Mouse (Mus musculus): ENCODE results near the gene Xpo4. TPM values are rescaled to one million over a fixed set of nuclear protein-coding genes. Genes with fewer than 3 reads are reported as not detected.
A peak's percentile ranks its signal among the peaks of the same experiment; 100 is the strongest.
"Not testable (repeated sequence)": the region's sequence is repeated elsewhere in the genome, so short reads cannot be mapped to it uniquely, and the experiment has no call there.

Gene Xpo4
- polyA plus RNA-seq, 2 experiments from 2014 or later: 21.2 to 28.7 TPM

DNA sequence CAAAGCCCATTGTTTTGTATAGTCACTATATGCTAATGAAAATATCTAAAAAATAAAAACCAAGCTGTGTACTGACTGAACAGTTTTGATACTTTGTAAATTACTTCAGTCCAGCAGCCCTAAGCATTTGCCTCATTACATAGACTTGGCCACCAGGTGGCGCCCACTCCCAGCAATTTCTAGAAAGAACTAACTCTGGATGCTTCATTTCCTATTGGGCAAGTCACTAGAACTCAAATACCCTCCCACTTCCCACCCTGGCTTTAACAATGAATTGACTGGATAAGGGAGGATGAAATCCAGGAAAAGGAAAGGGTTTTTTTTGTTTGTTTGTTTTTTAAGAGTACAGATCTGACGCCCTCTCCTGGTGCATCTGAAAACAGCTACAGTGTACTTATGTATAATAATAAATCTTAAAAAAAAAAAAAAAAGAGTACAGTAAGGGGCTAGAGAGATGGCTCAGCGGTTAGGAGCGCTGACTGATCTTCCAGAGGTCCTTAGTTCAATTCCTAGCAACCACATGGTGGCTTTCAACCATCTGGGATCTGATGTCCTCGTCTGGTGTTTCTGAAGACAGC is 14.8 kb upstream of the Xpo4 start:
- ATAC-seq: peak; percentile 60

DNA sequence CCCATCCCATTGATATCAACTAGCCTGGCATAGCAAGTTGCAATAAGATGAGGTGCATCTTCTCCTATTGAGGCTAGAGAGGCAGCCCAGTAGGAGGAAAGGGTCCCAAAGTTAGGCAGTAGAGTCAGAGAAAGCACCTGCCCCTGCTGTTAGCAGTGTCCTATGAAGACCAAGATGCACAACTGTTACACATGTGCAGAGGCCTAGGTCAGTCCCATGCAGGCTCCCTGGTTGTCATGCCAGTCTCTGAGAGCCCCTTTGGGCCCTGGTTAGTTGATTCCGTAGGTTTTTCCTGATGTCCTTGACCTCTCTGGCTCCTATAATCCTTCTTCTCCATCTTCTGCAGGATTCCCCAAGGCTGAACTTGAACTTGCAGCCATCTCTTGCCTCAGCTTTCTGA is 14.3 kb upstream of the Xpo4 start:
- ATAC-seq: no peak

DNA sequence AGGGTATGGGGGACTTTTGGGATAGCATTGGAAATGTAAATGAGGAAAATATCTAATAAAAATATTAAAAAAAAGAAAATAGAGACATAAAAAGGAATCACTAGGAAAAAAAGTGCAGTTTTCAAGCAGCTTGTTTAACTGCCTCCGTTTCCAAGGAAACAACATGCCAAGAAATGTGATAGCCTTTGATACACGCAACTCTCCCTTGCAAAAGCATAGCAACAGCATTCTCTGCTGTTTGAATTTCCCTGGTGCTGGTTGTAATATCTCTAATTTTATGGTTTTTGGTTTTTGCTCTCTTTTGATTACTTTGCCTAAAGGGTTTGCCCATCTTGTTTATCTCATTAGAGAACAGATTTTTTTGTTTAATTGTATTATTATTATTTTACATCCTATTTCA is 10.3 kb upstream of the Xpo4 start:
- ATAC-seq: no peak

DNA sequence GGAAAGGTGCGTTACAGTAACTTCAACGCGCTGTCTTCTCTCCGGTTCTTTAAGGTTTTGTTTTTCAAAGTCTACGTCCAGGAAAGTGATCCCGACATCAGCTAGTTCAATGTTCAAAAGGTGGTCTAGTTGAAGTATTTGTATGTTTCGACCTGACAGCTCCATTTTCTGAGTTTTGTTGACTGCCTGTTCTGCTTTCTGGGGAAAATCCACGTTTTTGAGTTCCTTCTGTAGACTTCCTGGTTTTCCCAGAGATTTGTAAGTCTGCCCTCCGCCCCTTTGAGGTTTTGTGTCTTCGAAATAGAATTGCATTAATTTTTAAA is 359 bp upstream of the Xpo4 start:
- no peak for ATAC-seq

DNA sequence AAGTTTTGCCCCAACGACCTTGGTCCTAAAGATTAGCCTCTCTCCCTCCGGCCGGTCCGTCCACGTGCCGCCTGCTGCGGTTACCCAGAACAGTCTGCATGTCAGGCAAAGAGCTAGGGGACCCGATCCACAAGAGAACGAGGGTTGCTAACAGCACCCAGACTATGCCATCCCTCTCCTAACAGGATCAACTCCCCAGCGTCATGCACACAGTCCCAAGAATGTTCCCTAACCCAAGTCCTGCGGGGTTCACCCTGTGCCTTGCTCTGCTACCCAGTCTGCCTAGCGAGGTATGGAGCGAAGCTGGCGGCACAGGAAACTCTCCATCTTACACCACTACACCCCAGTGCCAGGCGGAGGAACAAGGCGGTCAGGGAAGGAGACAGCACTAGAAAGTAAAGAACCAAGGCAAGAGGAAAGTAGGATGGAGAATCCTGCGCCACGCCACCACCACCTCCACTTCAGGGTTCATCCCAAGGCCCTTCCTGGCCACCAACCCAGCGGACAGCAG is 864 bp downstream of the Xpo4 start:
- ATAC-seq: peak; percentile 43

DNA sequence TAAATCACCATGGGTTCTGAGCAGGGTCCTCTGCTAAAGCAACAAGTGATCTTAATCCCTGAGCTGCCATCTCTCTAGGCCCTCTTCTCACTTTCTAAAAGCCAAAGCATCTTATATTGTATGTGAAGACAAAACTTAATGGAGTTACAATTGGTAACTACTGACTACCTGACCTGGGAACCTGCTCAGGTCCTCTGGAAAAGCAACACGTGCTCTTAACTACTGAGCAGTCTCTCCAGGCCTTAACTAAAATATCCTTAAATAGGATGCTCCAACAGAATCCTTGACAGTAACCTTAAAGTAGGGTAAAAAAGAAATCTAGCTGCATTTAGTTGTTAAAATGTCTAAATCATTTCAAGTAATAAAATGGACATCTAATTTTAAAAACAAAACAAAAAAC is 1.6 kb downstream of the Xpo4 start:
- ATAC-seq: no peak

DNA sequence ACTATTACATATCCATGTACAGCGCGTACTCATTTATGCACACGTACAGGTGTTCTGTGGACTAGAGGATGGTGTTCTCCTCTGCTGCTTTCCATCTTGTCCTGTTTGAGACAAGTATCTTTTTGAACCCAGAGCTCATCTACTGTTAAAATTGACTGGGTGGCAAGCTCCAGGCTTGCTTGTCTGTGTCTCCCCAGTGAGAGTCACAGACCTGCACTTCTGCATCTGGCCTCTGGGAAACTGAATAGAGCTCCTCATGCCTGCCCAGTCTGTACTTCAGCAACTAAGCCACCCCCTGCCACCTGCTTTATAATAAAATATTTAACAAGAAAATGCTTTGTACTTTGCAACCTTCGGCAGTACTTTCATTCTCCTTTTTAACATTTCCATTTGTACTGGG is 6.9 kb downstream of the Xpo4 start:
- no peak for ATAC-seq

DNA sequence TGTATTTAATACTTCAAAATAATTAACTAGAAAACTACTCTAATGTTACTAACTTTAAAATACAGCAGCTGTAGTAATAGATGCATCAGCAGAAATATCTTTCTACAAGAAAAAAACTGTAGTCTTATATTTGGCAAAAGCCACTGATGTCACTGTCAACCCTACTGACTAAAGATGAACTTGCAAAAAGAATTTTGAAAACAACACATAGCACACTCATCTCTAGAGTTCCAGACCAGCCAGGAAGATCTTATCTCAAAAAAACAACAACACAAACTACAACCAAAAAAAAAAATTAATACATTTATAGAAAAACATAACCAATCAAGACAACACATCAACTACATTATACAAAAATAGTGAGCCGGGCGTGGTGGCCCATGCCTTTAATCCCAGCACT is 7.7 kb downstream of the Xpo4 start:
- no peak for ATAC-seq

DNA sequence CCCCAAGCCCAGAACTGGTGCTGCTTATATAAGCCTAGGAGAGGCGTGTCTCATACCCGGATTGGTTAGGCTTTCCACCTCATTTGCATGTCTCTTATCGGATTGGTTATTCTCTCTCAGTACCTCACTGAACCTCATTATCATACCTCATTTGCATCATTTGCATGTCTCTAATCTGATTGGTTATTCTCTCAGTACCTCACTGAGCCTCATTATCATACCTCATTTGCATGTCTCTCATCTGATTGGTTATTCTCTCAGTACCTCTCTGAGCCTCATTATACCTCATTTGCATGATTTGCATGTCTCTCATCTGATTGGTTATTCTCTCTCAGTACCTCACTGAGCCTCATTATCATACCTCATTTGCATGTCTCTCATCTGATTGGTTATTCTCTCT is 8.7 kb downstream of the Xpo4 start:
- ATAC-seq: not testable (repeated sequence)

DNA sequence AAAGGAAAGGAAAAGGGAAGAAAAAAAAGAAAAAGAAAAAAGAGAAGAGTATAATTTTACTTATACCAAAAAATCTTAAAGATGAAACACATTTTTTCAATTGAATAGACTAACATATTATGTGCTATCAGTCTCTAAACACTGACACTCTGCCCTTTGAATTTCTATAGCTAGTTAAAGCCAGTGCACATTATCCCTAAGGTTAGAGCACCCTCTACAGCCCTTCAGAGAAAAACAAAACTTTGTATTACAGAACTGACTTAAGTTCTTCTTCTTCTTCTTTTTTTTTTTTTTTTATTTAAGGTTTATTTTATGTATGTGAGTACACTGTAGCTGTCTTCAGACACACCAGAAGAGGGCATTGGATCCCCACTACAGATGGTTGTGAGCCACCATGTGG is 15.7 kb downstream of the Xpo4 start:
- no peak for ATAC-seq

DNA sequence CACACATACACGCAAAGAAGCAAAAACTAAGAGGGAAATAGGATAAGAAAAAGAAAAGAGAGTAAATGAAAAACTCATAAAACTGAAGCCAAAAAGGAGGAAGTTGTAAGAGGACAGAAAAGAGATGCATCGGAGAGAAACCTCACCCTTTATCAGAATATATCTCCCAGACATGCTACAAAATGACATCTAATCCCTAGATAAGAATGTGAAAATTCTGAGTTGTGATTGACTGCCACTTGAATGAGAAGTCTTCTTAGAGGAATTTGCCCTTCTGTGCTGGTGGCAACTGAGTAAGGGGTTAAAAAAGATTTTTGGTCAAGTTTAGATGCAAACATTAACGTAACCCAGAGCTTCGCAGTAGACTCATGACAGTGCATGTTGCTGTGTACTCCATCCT is 19.1 kb downstream of the Xpo4 start:
- ATAC-seq: no peak

DNA sequence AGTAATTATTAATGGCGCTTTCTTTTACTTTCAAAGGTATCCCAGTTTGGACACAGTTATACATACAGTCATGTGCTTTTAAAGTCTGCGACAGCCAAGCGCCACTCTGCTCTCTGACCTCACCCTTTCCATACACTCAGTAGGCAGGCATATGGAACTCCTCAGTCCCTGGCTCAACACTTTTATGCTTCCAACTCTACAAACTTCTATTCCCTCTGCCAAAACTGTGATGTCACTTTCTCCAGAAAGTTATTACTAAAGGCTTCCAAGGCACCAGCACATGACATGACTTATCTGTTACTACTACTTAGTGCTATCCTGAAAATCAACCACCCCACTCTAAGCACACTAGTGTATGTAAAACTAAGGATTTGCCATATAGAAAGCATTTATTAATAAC is 26.1 kb downstream of the Xpo4 start:
- ATAC-seq: no peak

DNA sequence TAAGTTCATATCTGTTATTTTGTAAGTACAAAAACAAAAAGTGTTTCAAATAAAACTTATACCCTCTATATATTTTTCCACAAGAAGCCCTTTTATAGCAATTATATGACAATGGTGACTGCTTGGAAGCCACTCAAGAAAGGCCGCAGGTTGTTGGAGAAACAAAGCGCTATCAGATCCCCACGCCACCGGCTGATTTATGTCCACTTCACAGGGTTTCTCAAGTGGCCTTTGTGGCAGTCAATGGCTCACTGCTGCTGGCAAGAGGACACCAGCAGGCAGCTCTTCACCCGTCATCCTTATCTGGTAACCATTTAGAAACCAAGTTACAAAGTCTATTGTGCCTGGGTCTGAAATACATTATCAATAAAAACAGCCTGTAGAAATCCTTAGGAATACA is 31.1 kb downstream of the Xpo4 start:
- ATAC-seq: no peak

DNA sequence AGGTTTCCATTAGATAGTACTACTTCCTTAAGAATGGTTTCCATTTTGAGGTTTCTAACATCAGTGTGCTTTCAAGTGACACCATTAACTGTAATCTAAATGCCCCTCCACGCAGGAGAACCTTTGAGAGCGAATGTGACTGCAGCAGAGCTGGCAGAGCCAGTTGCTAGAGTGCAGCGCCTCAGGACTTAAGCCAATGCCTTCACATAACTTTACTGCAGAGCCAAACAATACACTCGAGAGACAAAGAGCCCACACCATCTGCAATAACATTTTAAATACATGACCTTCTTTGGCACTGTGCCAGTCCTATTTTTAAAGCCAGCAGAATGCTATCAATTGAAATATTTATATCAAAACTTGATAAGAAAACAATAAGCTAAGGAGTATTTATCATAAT is 35.6 kb downstream of the Xpo4 start:
- no peak for ATAC-seq

DNA sequence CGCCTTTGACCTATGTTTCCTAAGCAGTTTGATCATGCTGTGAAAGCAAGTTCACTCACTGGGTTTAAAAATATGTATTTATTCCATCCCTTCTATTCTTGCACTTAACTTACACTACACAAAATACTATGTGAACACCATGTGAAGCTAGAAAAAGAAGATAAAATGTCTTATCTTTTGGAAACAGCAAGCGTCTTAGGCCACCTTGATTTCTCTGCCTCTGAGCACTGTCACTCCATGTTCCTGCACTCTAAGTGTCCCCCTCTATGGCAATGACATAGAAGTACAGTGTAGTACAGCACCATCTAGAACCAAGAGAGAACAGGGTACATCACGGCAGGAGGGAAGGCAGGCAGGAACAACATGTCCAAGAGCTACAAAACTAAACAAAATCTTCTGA is 42.3 kb downstream of the Xpo4 start:
- no peak for ATAC-seq

DNA sequence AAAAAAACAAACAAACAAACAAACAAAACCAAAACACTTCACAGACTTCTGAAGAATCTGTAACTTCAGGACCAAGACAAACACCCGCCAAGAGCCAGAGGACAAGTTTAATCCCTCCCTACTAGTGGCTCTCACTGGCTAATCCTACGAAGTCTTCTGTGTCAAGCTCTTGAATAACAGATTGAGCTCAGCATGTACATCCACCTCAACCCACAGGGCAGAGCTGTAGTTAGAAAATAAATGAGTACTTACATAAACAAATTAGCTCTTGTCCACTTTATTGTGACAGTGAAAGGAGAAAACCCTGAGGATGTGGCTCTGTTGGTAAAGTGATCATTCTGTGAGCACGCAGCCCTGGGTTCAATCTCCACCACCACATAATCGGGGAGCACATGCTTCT is 43.5 kb downstream of the Xpo4 start:
- no peak for ATAC-seq

DNA sequence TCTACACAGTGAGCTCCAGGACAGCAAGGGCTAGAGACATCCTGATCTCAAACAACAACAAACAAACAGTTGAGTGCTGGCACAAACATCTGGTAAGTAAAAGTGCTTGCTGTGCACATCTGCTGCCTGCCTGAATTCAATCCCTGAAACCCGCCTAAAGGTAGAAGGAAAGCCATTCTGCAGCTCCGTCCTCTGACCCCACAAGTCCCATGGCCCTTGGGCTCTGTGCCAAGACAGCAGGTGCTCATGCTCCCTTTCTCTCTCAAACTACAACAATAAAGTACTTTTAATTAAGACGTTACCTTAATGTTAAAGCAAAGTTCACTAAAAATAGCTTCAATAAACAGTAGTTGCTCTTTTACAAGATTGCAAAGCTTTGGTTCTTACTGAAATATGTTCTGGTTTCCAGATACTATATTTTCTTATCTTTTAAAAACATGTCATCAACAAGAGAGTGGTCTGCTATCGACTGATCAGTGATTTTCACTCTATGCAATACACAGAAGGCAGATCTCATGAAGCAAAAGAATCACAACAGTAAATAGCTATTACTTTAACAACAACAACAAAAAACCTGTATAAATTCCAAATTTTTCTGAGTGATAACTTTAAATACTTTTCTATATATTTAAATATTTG is 44.5 kb downstream of the Xpo4 start:
- ATAC-seq: no peak

DNA sequence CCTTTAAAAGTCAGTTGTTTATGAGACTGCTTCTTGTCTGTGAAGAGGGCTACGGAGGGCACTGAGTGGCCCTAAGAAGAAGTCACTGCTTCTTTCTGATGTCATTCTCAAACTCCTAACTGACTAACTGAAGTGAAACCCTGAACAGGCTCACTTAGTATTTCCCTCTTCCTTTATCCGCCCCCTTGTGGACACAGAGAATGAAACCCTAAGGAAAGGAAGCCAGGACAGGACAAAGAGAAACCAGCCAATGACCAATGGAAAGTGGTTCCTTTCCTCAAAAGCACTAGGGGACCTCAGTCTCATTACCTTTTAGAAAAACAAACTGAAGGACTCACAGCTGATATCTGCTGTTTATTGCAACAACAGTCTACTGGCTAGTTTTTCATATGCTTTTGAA is 45.7 kb downstream of the Xpo4 start:
- ATAC-seq: peak; percentile 33

DNA sequence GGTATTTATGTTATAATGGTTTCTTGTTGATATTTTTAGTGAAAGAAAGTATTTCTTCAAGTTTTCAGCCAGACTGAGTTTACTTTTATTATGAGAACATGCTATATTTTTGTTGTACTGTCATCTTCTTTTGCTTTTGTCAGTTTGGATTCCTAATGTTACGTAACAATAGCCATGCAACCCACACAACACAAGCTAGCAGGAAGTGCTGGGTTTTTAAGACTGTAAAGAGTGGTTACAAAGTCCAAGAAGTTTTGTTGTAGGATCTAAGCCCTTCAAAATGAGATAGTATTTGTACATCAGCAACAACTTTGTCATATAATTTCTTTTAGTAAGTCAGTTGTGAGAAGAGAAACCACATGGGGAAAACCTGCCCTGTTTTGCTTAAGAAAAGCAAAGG is 47.6 kb downstream of the Xpo4 start:
- ATAC-seq: peak; percentile 56

DNA sequence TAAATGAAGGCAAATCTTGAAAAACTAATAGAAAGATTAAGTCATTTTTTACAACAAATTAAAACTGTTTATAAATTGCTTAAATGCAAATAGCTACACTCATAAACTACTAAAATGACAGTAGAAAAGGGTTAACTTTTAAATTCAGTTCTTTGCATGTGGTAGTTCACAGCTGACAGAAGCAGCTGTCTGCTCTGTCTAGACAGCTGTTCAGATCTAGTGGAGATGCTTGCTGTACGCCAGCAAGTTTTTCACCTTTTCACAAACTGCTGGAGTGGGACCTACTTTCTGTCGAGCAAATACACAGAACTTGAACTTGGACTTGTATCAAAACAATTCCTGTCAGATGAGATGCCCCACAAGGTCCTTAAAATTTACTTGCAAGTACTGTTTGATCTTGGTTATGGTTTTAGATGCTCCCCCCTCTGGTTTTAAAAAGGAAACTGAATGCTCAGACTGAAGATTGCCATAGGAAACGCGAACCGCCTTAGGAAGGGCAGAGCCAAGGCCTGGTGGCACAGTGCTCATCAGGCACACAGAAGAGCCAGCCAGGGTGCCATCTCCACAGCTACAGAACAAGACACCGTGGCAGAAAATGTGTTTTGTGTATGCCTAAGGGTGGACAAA is 48.8 kb downstream of the Xpo4 start:
- peak; percentile 55 for ATAC-seq

DNA sequence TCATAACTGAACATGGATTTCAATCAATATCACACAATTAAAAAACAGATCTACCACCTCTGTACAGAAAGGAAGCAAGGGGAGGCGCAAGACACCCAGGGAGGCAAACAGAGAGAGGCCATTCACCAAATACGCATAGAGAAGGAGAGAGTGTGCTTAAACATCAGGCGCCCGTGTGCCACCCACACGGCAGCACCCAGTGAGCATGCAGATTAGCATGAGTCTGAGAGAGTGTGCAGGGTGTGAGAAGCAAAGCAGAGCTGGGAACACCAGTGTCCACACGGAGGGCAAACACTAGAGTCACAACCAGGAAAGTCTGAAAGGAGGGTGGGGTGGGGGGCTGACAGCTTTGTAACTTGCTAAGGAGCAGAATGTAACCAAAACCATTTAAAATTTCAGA is 49.4 kb downstream of the Xpo4 start:
- ATAC-seq: no peak

DNA sequence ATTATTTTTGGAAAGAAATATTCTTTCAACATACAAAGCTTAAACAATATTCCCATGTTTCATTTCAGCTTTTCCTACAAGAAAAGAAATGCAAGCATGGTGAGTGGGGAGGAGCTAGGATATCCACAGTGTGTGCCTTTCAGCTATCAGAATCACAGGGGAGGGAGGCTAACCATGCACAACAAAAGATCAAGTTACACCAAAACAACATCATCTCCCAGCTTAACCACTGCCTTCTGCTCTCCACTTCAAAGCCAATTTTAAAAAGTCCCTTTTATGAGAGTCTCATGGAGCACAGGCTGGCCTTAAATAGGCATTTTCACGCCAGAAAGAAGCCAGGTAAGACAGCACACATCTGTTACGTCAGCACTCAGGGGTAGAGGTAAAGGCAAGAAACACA is 54.2 kb downstream of the Xpo4 start:
- ATAC-seq: peak; percentile 54

DNA sequence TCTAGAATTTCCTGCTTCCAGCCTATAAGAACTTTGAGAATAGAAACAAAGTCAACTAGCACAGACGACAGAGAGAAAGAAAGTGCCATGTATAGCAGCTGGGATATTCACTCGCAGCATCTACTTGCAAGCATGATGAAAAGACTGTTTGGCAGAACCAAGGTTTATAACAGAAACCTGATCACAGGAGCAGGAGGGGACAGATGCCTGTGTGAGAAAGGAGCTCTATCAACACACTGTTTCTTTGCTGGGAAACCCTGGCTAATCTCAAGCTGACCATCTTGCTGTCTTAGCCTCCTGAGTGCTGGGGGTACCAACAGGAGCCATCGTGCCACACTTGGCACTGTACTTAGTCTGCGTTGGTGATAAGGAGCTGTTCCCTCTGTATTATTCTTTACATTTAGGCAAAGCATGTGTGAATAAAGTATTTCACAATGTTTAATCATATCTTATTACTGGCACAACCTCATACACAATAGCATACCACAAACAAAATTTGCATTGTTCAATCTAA is 55.4 kb downstream of the Xpo4 start:
- ATAC-seq: no peak

DNA sequence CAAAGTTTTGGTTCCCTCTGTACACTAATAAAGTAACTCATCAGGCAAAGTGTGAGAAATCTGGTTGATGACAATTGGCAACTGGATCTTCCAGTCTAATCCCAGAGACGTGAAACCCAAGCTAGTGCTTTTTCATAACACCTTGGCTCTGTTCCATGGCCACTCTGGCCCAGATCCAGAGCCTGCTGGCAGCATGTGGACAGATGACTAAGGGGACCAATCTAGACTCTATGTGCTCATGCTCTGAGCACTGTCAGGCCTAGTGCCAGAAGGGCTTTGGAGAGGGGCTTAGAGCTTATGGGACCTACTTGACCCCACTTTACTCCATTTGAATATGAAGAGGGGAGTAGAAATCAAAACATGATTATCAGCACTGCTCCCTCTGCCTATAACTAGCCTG is 57.7 kb downstream of the Xpo4 start:
- no peak for ATAC-seq

All from activated CD4-positive, CD25-positive, alpha-beta regulatory T cell, adult 4 months (primary cell).